In genomic region chr19:6829069-6829468, GRCm38 (mm10) we compare ENCODE assay signal across 15 mouse cellular contexts. TPM values are rescaled to one million over a fixed set of nuclear protein-coding genes. Genes with fewer than 3 reads are reported as not detected.
DNase-seq lines count a peak whose midpoint lies in the region; ATAC-seq and TF ChIP-seq lines count a peak whose summit lies in the region.
"Had no signal": no experiment of that assay in that cellular context is flagged by ENCODE, and none has a peak within 500 bp of the region (broad histone marks: within the 10 kb centered on the region; RNA-seq: fewer than 3 reads in every experiment).

No protein-coding gene starts in this region.

- H3K4me1 ChIP-seq in lung, embryonic 14.5 days (ENCODE audit: insufficient read depth) = no peaks in the 10 kb centered on the region

- H3K4me2 ChIP-seq in lung, embryonic 14.5 days = no peak overlapping the region

- H3K9ac ChIP-seq in lung, embryonic 14.5 days = no peak overlapping the region
- H3K9ac ChIP-seq: limb, embryonic 15.5 days had no signal

- peaks cover 27% of the 10 kb centered on the region for H3K36me3 ChIP-seq in lung, embryonic 14.5 days (ENCODE audit: insufficient read depth)

- H3K4me3 ChIP-seq in lung, embryonic 14.5 days (ENCODE audit: low read depth, low read length) = no peak overlapping the region
- H3K4me3 ChIP-seq: limb, embryonic 15.5 days had no signal

- no peak overlapping the region for H3K27ac ChIP-seq in lung, embryonic 14.5 days (ENCODE audit: low read depth)
- H3K27ac ChIP-seq: limb, embryonic 15.5 days had no signal

- no peak for ATAC-seq in lung, embryonic 14.5 days (ENCODE audit: insufficient read depth)
- ATAC-seq: Patski had no signal

- peak; percentile 24; the same call in 1 of the 2 replicates for TF ChIP-seq CTCF in lung, embryonic 14.5 days (IDR thresholded peaks at IDR 0.05; ENCODE audit: low read depth)

- H3K27me3 ChIP-seq in lung, embryonic 14.5 days (ENCODE audit: insufficient read depth, low read length) = peaks cover 39% of the 10 kb centered on the region
- H3K27me3 ChIP-seq: Patski had no signal

- 24% methylated on average over 3 of the region's 3 CpGs for WGBS in lung, embryonic 14.5 days

- no peaks in the 10 kb centered on the region for H3K9me3 ChIP-seq in lung, embryonic 14.5 days (ENCODE audit: low read depth, low read length)
- H3K9me3 ChIP-seq: limb, embryonic 15.5 days had no signal

- peak; percentile 22 for DNase-seq in embryo, embryonic 10.5 days (ENCODE audit: low spot score)
- DNase-seq in embryo, embryonic 11 days = no peak
- no peak for DNase-seq in lung, embryonic 14.5 days
- no peak for DNase-seq in lung, postnatal 36 days
- DNase-seq in induced T-regulatory cell, adult 2 months (ENCODE audit: low read depth) = peak; percentile 35
- peak; percentile 59 for DNase-seq in thymus, postnatal 0 days (ENCODE audit: low spot score)
- no peak for DNase-seq in kidney, postnatal 4 days
- DNase-seq in cerebellum, postnatal 36 days = no peak
- DNase-seq: cerebellum, adult 9-11 months; gastrocnemius, postnatal 25 days; kidney, adult 8-10 months; layer of hippocampus, postnatal 36 days; lung, postnatal 14 days had no signal

RNA-seq across cellular contexts. Expression of gene Rps6ka4, which starts 11.4 kb away (rescaled TPM):
- 28.6 and 29.8 TPM in 2 replicates for polyA plus RNA-seq in lung, embryonic 14.5 days (2014; fragmentation: Nextera tagmentation; extraction: Ambion mirVana)
- 9.9 and 11.8 TPM in 2 replicates for polyA plus RNA-seq in thymus, postnatal 0 days (2015; fragmentation: Nextera tagmentation; extraction: Ambion mirVana)

RNA-seq across cellular contexts. Expression of gene Ccdc88b, which starts 28.9 kb away (rescaled TPM):
- 1.0 and 1.5 TPM in 2 replicates for polyA plus RNA-seq in lung, embryonic 14.5 days (2014; fragmentation: Nextera tagmentation; extraction: Ambion mirVana)
- 18.8 and 23.0 TPM in 2 replicates for polyA plus RNA-seq in thymus, postnatal 0 days (2015; fragmentation: Nextera tagmentation; extraction: Ambion mirVana)

Comparison
In these comparisons a context has a peak if more than half of its experiments do, and no peak if none do; other contexts are left out.
1. DNase-seq: peak in embryo, embryonic 10.5 days (single experiment), induced T-regulatory cell, adult 2 months (single experiment) and thymus, postnatal 0 days (single experiment); none in embryo, embryonic 11 days (single experiment), lung, embryonic 14.5 days (single experiment), lung, postnatal 36 days (single experiment), kidney, postnatal 4 days (0 of 2) and cerebellum, postnatal 36 days (0 of 2).